Mouse (Mus musculus) hindbrain, embryonic 16.5 days (tissue): Measurements from ENCODE around the gene Crim1. TPM values are rescaled to one million over a fixed set of nuclear protein-coding genes. Genes with fewer than 3 reads are reported as not detected.

ENCODE experiments used
- ATAC-seq: fragments of 200-750 bp; cut with Nextera tagmentation; 2 replicates; pipeline ENCODE4 v1.8.0; 2017; ENCODE audit warnings: moderate TSS enrichment, moderate library complexity
- H3K27ac ChIP-seq: fragments of 300-500 bp; sonication (generic); 2 replicates; pipeline ENCODE4 v1.5.1; 2014; ENCODE audit warnings: low read depth, mild to moderate bottlenecking, control low read depth, low read length, moderate library complexity
- H3K27me3 ChIP-seq: fragments of 300-500 bp; sonication (generic); replicated peaks from 2 replicates; pipeline ENCODE4 v1.6.1; 2014; ENCODE audit warnings: low read length; ENCODE audit not compliant: control insufficient read depth, insufficient read depth
- H3K36me3 ChIP-seq: fragments of 300-500 bp; sonication (generic); 2 replicates; pipeline ENCODE4 v1.6.1; 2014; ENCODE audit warnings: mild to moderate bottlenecking, low read length, moderate library complexity, mixed read lengths; ENCODE audit not compliant: control insufficient read depth, insufficient read depth
- H3K4me1 ChIP-seq: fragments of 300-500 bp; sonication (generic); 2 replicates; pipeline ENCODE4 v1.6.1; 2014; ENCODE audit warnings: low read depth, low read length; ENCODE audit not compliant: control insufficient read depth, insufficient read depth
- H3K4me2 ChIP-seq: fragments of 300-500 bp; sonication (generic); 2 replicates; pipeline ENCODE4 v1.6.1; 2014; ENCODE audit warnings: mild to moderate bottlenecking, low read length, control low read depth, moderate library complexity
- H3K4me3 ChIP-seq: fragments of 300-500 bp; sonication (generic); 2 replicates; pipeline ENCODE4 v1.5.1; 2014; ENCODE audit warnings: mild to moderate bottlenecking, low read length, control low read depth, moderate library complexity
- H3K9ac ChIP-seq: fragments of 300-500 bp; sonication (generic); 2 replicates; pipeline ENCODE4 v1.6.1; 2014; ENCODE audit warnings: low read depth, mild to moderate bottlenecking, control low read depth, low read length, moderate library complexity
- H3K9me3 ChIP-seq: fragments of 300-500 bp; sonication (generic); 2 replicates; pipeline ENCODE4 v1.6.1; 2014; ENCODE audit warnings: mild to moderate bottlenecking, low read length, moderate library complexity; ENCODE audit not compliant: control insufficient read depth
- WGBS: fragments of 180-500 bp; shearing (Covaris S2); extraction: QIAGEN DNeasy Blood & Tissue Kit; methylation state at CpG from one replicate; pipeline ENCODE4 v1.1.7; 2014; 5-methylcytosine and 5-hydroxymethylcytosine counted together
- polyA plus RNA-seq: library from polyadenylated mRNA; unstranded; fragments of >200 nt; fragmentation: Nextera tagmentation; extraction: Ambion mirVana; gene quantifications from 2 replicates; pipeline ENCODE4 v1.2.1, GENCODE M21; 2015

The Crim1 gene
- polyA plus RNA-seq, 1 experiment from 2014 or later = 12.6 TPM

DNA sequence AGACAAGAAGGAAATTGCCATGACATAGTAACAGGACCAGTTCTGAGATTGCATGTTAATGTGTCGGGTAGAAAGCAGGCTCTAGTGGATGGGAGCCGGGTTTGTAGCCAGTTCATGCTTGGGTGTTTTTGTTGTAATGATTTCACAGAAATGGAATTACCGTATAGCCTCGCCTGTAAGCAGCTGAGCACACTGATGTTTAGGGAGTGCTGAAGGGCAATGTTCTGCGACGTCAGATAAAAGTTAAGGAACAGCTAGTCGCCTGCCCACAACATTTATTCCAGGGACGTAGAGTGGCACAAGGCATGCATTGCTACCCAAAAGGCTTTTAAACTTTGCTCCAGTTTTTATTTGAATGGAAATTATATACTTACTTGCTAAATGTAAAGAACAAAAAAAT, 131.4 kb downstream of the Crim1 start:
- WGBS = 76% methylated on average over 8 of the region's 8 CpGs
- no peak overlapping the region for H3K27ac ChIP-seq

DNA sequence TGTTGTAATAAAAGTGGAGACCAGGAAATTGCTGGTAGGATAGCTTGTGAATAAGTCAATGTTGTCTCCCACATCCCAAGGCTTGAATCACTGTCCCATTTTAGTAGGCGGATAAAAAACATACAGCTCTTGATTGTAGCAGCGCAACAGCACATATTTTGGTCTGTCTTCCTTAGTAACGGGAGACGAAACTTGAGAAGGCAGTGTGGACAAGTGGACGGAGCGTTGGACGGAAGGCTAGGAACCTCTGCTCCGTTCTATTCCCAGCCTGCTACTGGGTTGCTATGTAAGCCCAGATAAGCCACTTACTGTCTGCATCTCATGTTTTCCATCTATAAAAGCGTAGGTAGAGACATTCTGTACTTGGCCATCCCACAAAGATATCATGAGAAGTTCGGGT, 133.2 kb downstream of the Crim1 start:
- no peak overlapping the region for H3K9ac ChIP-seq
- no peak for ATAC-seq
- WGBS = 97% methylated on average over 10 of the region's 10 CpGs
- H3K4me3 ChIP-seq = no peak overlapping the region
- H3K27me3 ChIP-seq = no peaks in the 10 kb centered on the region
- H3K9me3 ChIP-seq = no peaks in the 10 kb centered on the region
- H3K36me3 ChIP-seq = peaks cover 3% of the 10 kb centered on the region; the same call in 1 of the 2 replicates
- no peak overlapping the region for H3K4me2 ChIP-seq
- H3K4me1 ChIP-seq = no peaks in the 10 kb centered on the region
- H3K27ac ChIP-seq = no peak overlapping the region

More for the DNA sequence above, 131.4 kb downstream of the Crim1 start:
- Histone ChIP-seq H3K4me2 (no peak overlapping the region), H3K36me3 (peaks cover 3% of the 10 kb centered on the region; the same call in 1 of the 2 replicates), H3K4me1 (no peaks in the 10 kb centered on the region), H3K9ac (no peak overlapping the region), H3K9me3 (no peaks in the 10 kb centered on the region), H3K27me3 (no peaks in the 10 kb centered on the region), H3K4me3 (no peak overlapping the region)
- ATAC-seq = no peak

DNA sequence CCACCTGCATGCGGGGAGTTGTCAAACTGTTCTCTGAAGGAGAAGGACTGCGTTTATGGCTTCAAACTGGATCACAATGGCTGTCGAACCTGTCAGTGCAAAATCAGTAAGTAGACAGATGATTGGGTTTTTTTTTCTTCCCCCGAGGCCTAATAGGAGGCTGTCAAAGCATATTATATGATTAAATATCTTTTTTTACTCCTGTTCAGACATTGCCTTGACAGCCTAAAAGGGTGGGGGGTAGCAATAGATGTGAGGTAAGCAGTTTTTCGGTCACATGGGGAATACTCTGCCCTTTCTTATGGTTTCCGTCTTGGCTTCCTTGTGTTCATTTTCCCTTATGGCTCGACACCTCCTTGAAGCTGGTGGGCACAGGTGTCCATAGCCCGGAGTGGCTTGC, 135.2 kb downstream of the Crim1 start:
- ATAC-seq = no peak
- no peaks in the 10 kb centered on the region for H3K9me3 ChIP-seq
- no peak overlapping the region for H3K4me2 ChIP-seq
- no peak overlapping the region for H3K27ac ChIP-seq
- no peak overlapping the region for H3K9ac ChIP-seq
- no peaks in the 10 kb centered on the region for H3K27me3 ChIP-seq
- H3K36me3 ChIP-seq = peaks cover 3% of the 10 kb centered on the region; the same call in 1 of the 2 replicates
- no peak overlapping the region for H3K4me3 ChIP-seq
- no peaks in the 10 kb centered on the region for H3K4me1 ChIP-seq
- 85% methylated on average over 8 of the region's 8 CpGs for WGBS

DNA sequence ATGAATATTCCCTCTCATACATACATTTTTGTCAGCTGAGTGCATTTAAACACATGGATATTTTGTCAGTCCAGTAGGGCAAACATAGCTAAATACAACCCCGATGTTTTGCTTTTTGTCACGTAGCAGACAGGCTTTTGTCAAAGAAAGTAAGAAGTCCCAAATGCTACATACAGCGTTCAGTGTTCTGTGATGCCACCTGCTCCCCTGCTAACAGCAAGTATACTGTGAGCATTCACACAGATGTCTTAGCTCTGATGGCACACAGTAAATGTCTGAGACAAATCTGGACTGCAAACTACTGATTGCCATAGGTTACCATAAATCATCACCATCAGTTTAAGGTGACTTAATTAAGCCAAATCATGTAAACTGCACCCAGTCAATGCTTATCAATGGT, 143.6 kb downstream of the Crim1 start:
- Histone ChIP-seq H3K4me3 (no peak overlapping the region), H3K27me3 (no peaks in the 10 kb centered on the region), H3K27ac (no peak overlapping the region), H3K36me3 (no peaks in the 10 kb centered on the region), H3K4me2 (no peak overlapping the region), H3K4me1 (no peaks in the 10 kb centered on the region), H3K9ac (no peak overlapping the region), H3K9me3 (no peaks in the 10 kb centered on the region)
- 83% methylated on average over 3 of the region's 3 CpGs for WGBS
- ATAC-seq = no peak

DNA sequence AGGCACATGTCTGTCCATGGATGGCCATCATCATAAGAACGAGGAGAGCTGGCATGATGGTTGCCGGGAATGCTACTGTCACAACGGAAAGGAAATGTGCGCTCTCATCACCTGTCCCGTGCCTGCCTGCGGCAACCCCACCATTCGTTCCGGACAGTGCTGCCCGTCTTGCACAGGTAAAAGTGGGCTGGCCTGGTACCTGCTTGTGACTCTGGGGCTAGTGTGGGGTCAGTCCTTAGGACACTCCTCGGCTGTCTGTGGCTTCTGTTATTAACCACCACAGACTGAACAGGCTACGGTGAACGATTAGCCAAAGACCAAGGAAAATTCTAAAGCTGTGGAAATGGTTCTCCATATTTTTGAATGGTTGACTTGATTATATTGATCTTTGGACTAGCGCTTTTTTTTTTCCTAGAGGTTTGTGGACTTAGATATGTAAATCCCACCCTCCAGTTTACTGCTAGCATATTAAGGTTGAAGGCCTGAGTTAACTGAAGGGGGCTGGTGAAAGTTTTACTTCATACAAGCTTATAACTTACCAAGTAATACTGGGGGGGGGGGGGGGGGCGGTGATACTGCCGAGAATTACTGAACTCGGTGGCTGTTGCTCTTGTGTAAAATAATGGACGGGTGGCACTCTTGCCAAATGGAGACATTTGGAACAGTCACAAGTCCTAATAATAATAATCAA, 147.2 kb downstream of the Crim1 start:
- Histone ChIP-seq H3K4me3 (no peak overlapping the region), H3K27ac (no peak overlapping the region), H3K27me3 (no peaks in the 10 kb centered on the region), H3K4me2 (no peak overlapping the region), H3K4me1 (peaks cover 3% of the 10 kb centered on the region; the same call in 1 of the 2 replicates), H3K36me3 (no peaks in the 10 kb centered on the region), H3K9me3 (no peaks in the 10 kb centered on the region), H3K9ac (no peak overlapping the region)
- no peak for ATAC-seq
- 94% methylated on average over 17 of the region's 17 CpGs for WGBS

DNA sequence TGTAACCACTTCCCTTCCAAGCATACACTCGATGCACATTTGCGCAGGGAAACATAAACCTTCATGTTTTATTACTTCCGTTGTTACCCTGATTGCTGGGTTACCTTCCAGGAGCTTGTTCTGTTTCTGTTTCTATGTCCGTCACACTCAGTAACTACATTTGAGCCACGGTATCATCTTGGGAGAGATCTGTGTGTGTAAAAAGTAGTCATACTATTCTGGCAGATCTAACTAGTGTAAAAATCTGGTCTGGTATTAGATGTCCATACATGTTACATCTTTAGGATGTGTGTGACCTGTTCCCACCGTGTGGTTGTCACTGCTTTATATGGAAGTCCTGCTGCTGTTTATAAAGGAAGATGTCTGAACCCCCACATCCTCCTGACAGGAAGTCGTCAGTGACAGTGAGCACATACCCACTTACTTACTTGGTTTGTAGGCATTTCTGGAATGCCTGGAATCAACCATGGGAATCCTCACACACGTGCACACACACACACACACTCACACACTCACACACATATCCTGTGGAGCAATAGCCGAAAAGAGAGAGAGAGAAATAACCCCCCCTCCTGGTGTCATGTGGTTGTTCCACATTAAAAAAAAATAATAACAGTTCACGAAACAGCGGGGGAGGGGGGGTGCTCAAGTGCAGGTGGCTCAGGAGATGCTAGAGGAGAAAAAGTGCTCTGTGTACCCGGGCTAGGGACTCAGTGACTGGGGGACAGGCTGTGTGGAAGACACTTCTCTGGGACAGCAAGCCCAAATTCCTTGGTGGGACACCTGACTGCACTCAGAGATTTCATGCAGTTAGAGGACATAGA, 151.8 kb downstream of the Crim1 start:
- no peak for ATAC-seq
- WGBS = 83% methylated on average over 12 of the region's 12 CpGs
- no peak overlapping the region for H3K27ac ChIP-seq

DNA sequence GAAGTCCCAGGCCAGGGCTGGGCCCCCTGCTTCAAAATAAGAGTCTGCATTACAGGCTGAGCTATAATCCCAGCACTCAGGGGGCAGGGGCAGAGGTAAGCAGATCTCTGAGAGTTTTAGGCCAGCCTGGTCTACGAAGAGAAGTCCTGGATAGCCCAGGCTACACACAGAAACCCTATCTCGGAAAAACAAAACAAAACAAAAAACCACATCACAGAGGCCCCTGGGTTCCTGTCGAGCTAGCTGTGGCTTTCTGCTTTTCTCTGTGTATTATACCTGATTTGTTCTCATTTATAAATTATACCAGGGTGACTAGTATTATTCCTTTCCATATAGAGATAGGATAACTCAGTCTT, 152.4 kb downstream of the Crim1 start:
- 83% methylated on average over 3 of the region's 3 CpGs for WGBS
- no peak overlapping the region for H3K9ac ChIP-seq

More for the DNA sequence above, 151.8 kb downstream of the Crim1 start:
- H3K4me2 ChIP-seq = no peak overlapping the region
- H3K4me1 ChIP-seq = peaks cover 3% of the 10 kb centered on the region; the same call in 1 of the 2 replicates
- no peaks in the 10 kb centered on the region for H3K9me3 ChIP-seq
- no peaks in the 10 kb centered on the region for H3K36me3 ChIP-seq
- no peak overlapping the region for H3K9ac ChIP-seq
- H3K4me3 ChIP-seq = no peak overlapping the region
- H3K27me3 ChIP-seq = no peaks in the 10 kb centered on the region

DNA sequence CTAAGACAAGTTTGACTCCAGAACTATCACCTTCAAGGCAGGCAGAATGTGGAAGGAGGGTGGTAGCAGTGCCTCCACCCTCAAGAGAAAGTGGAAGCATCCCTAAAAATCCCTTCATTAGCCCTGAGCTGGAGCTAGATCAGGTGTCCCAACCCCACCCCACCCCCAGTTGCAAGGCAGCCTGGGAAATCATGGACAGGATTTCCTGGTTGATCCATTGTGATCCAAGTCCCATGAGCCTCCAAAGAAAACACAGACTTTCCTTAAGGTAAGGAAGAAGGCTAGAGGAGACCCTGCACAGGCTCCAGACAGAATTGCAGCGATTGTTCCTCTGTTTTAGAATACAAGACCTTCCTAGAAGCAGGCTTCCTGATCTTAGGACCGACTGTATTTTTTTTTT, 154.4 kb downstream of the Crim1 start:
- Histone ChIP-seq H3K4me1 (peaks cover 3% of the 10 kb centered on the region; the same call in 1 of the 2 replicates), H3K4me3 (no peak overlapping the region), H3K27ac (no peak overlapping the region), H3K9ac (no peak overlapping the region), H3K27me3 (no peaks in the 10 kb centered on the region), H3K9me3 (no peaks in the 10 kb centered on the region), H3K4me2 (no peak overlapping the region), H3K36me3 (no peaks in the 10 kb centered on the region)
- 80% methylated on average over 2 of the region's 2 CpGs for WGBS
- no peak for ATAC-seq

More for the DNA sequence above, 152.4 kb downstream of the Crim1 start:
- Histone ChIP-seq H3K4me2 (no peak overlapping the region), H3K36me3 (no peaks in the 10 kb centered on the region), H3K4me1 (peaks cover 3% of the 10 kb centered on the region; the same call in 1 of the 2 replicates), H3K27ac (no peak overlapping the region), H3K27me3 (no peaks in the 10 kb centered on the region), H3K9me3 (no peaks in the 10 kb centered on the region), H3K4me3 (no peak overlapping the region)
- no peak for ATAC-seq

DNA sequence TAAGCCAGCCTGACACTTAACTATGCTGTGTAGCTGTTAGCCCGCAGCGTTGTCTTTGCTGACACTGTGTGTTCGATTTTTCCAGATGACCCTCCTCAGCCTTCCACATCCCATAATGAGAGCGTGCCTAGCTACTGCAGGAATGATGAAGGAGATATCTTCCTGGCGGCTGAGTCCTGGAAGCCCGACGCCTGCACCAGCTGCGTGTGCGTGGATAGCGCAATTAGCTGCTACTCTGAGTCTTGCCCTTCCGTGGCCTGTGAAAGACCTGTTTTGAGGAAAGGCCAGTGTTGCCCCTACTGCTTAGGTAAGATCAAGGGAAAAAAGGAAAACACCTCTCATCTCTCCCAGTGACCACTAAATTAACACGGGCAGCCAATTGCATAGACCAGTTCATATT, 154.8 kb downstream of the Crim1 start:
- Histone ChIP-seq H3K27me3 (no peaks in the 10 kb centered on the region), H3K4me3 (no peak overlapping the region), H3K36me3 (no peaks in the 10 kb centered on the region), H3K9ac (no peak overlapping the region), H3K4me1 (peaks cover 3% of the 10 kb centered on the region; the same call in 1 of the 2 replicates), H3K9me3 (no peaks in the 10 kb centered on the region), H3K4me2 (no peak overlapping the region), H3K27ac (no peak overlapping the region)
- WGBS = 58% methylated on average over 12 of the region's 12 CpGs
- no peak for ATAC-seq
